Comparison of ENCODE assay signal across 16 mouse cellular contexts in genomic region chr19:4299126-4299525, GRCm38 (mm10). TPM values are rescaled to one million over a fixed set of nuclear protein-coding genes. Genes with fewer than 3 reads are reported as not detected.
A peak's percentile ranks its signal among the peaks of the same experiment; 100 is the strongest.
DNase-seq lines count a peak whose midpoint lies in the region; ATAC-seq and TF ChIP-seq lines count a peak whose summit lies in the region.
"Had no signal": no experiment of that assay in that cellular context is flagged by ENCODE, and none has a peak within 500 bp of the region (broad histone marks: within the 10 kb centered on the region; RNA-seq: fewer than 3 reads in every experiment).

No protein-coding gene starts in this region.

- no peak for DNase-seq in embryonic facial prominence, embryonic 10.5 days (ENCODE audit: low spot score)
- no peak for DNase-seq in left cerebral cortex, adult 2 months (ENCODE audit: extremely low spot score in 1 of 2, low spot score in 2 of 2)
- no peak for DNase-seq in left cerebral cortex, postnatal 14 days (ENCODE audit: low spot score in 2 of 2)
- no peak for DNase-seq in layer of hippocampus, postnatal 14 days (ENCODE audit: low spot score in 2 of 2)
- DNase-seq in layer of hippocampus, adult 11-12 months (ENCODE audit: low spot score): no peak
- DNase-seq: adrenal gland, adult 2 months; heart, postnatal 4 days; kidney, postnatal 4 days; lung, embryonic 14.5 days; right cerebral cortex, adult 18-20 months had no signal

- H3K27ac ChIP-seq in embryonic facial prominence, embryonic 15.5 days (replicated peaks): peak overlapping the region; percentile 59; the same call in 1 of the 2 replicates
- H3K27ac ChIP-seq in embryonic facial prominence, embryonic 10.5 days (replicated peaks): no peak overlapping the region
- H3K27ac ChIP-seq in left cerebral cortex, adult 2 months: 0 out of 2 replicates have a peak overlapping the region, but pooled peaks have one; percentile 3
- peak overlapping the region; percentile 65; the same call in 1 of the 2 replicates for H3K27ac ChIP-seq in brown adipose tissue, adult 24 weeks (replicated peaks; ENCODE audit: low read depth, low read length)
- peak overlapping the region; percentile 61 for H3K27ac ChIP-seq in small intestine, adult 2 months (ENCODE audit: insufficient read depth, low read depth, low read length)
- H3K27ac ChIP-seq: embryonic facial prominence, embryonic 13.5 days; forebrain, embryonic 12.5 days had no signal

- no peak overlapping the region for H3K4me3 ChIP-seq in embryonic facial prominence, embryonic 15.5 days (replicated peaks)
- H3K4me3 ChIP-seq in embryonic facial prominence, embryonic 10.5 days: no peak overlapping the region
- H3K4me3 ChIP-seq in left cerebral cortex, adult 2 months: no peak overlapping the region
- no peak overlapping the region for H3K4me3 ChIP-seq in brown adipose tissue, adult 24 weeks (ENCODE audit: insufficient read depth, low read depth, low read length)
- no peak overlapping the region for H3K4me3 ChIP-seq in small intestine, adult 2 months (ENCODE audit: low read depth, low read length)
- H3K4me3 ChIP-seq: embryonic facial prominence, embryonic 13.5 days; forebrain, embryonic 12.5 days; intestine, embryonic 15.5 days had no signal

- TF ChIP-seq POLR2A in small intestine, adult 2 months (IDR thresholded peaks at IDR 0.05; ENCODE audit: low read depth, low read length): no peak

- no peak for TF ChIP-seq CTCF in left cerebral cortex, adult 2 months (IDR thresholded peaks at IDR 0.05)
- no peak for TF ChIP-seq CTCF in small intestine, adult 2 months (IDR thresholded peaks at IDR 0.05; ENCODE audit: extremely low read depth, insufficient read length, insufficient replicate concordance, low read depth, low read length)

- H3K4me1 ChIP-seq in embryonic facial prominence, embryonic 15.5 days: peaks cover 81% of the 10 kb centered on the region
- H3K4me1 ChIP-seq in embryonic facial prominence, embryonic 10.5 days: peaks cover 61% of the 10 kb centered on the region
- H3K4me1 ChIP-seq in brown adipose tissue, adult 24 weeks (ENCODE audit: control insufficient read depth, insufficient read depth, insufficient read length, low read length): peaks cover 82% of the 10 kb centered on the region
- peaks cover 51% of the 10 kb centered on the region for H3K4me1 ChIP-seq in small intestine, adult 2 months (ENCODE audit: control insufficient read depth, insufficient read depth, insufficient read length, low read length)

- 0 out of 2 replicates have a peak, but pooled peaks cover 3% of the 10 kb centered on the region for H3K36me3 ChIP-seq in embryonic facial prominence, embryonic 15.5 days
- peaks cover 38% of the 10 kb centered on the region for H3K36me3 ChIP-seq in embryonic facial prominence, embryonic 10.5 days (replicated peaks)
- no peaks in the 10 kb centered on the region; the same call in 1 of the 2 replicates for H3K36me3 ChIP-seq in small intestine, adult 2 months (ENCODE audit: control insufficient read depth, insufficient read depth, low read length)

- WGBS in embryonic facial prominence, embryonic 15.5 days: 86% methylated on average over 7 of the region's 7 CpGs
- 90% methylated on average over 7 of the region's 7 CpGs for WGBS in embryonic facial prominence, embryonic 10.5 days
- 80% methylated on average over 7 of the region's 7 CpGs for WGBS in small intestine, adult 2 months

- no peaks in the 10 kb centered on the region for H3K9me3 ChIP-seq in embryonic facial prominence, embryonic 15.5 days (replicated peaks)
- no peaks in the 10 kb centered on the region for H3K9me3 ChIP-seq in embryonic facial prominence, embryonic 10.5 days
- H3K9me3 ChIP-seq: embryonic facial prominence, embryonic 13.5 days; forebrain, embryonic 12.5 days; intestine, embryonic 15.5 days had no signal

- no peak for ATAC-seq in embryonic facial prominence, embryonic 15.5 days (ENCODE audit: insufficient number of reproducible peaks, low FRiP score, low TSS enrichment, low read depth)
- ATAC-seq: intestine, embryonic 15.5 days had no signal

- intact Hi-C loops in left cerebral cortex, adult 2 months (cut with DNase I): no loop called here
- intact Hi-C loops in left cerebral cortex, postnatal 14 days (cut with DNase I): no loop called here

- no peak overlapping the region for H3K4me2 ChIP-seq in embryonic facial prominence, embryonic 15.5 days (replicated peaks)
- H3K4me2 ChIP-seq: embryonic facial prominence, embryonic 13.5 days; forebrain, embryonic 12.5 days; intestine, embryonic 15.5 days; lung, embryonic 14.5 days had no signal

- H3K9ac ChIP-seq in embryonic facial prominence, embryonic 15.5 days: no peak overlapping the region
- H3K9ac ChIP-seq: forebrain, embryonic 12.5 days; intestine, embryonic 15.5 days; lung, embryonic 14.5 days had no signal

- H3K27me3 ChIP-seq in embryonic facial prominence, embryonic 15.5 days: no peaks in the 10 kb centered on the region
- H3K27me3 ChIP-seq in embryonic facial prominence, embryonic 10.5 days (replicated peaks; ENCODE audit: low read depth, poor library complexity, severe bottlenecking): no peaks in the 10 kb centered on the region
- no peaks in the 10 kb centered on the region for H3K27me3 ChIP-seq in small intestine, adult 2 months (ENCODE audit: control insufficient read depth, insufficient read depth, low read length)
- H3K27me3 ChIP-seq: embryonic facial prominence, embryonic 13.5 days; forebrain, embryonic 12.5 days; intestine, embryonic 15.5 days had no signal

RNA-seq across cellular contexts. Expression of gene Grk2, which starts 6.9 kb away (rescaled TPM):
- 20.1 and 24.4 TPM in 2 replicates for polyA plus RNA-seq in embryonic facial prominence, embryonic 15.5 days (2015; fragmentation: Nextera tagmentation; extraction: Ambion mirVana)
- polyA plus RNA-seq in embryonic facial prominence, embryonic 10.5 days (2016; fragmentation: Nextera tagmentation; extraction: Ambion mirVana): 12.5 and 14.8 TPM in 2 replicates
- 100 to 1,000 TPM; 236 to 248 TPM for total RNA-seq in left cerebral cortex, adult 2 months (2021)
- 100 to 1,000 TPM; 165 to 173 TPM for total RNA-seq in left cerebral cortex, postnatal 14 days (2021)
- polyA plus RNA-seq in brown adipose tissue, adult 24 weeks (2012; ENCODE audit: insufficient read depth, insufficient read length, missing spikeins): 30.7 and 35.9 TPM in 2 replicates
- polyA plus RNA-seq in small intestine, adult 2 months (2012; rRNA removed): 64.0 and 128 TPM in 2 replicates
- 100 to 1,000 TPM; 146 to 150 TPM for total RNA-seq in layer of hippocampus, postnatal 14 days (2021)

RNA-seq across cellular contexts. Expression of gene Ankrd13d, which starts 16.2 kb away (rescaled TPM):
- 13.0 and 13.7 TPM in 2 replicates for polyA plus RNA-seq in embryonic facial prominence, embryonic 15.5 days (2015; fragmentation: Nextera tagmentation; extraction: Ambion mirVana)
- 6.3 and 7.6 TPM in 2 replicates for polyA plus RNA-seq in embryonic facial prominence, embryonic 10.5 days (2016; fragmentation: Nextera tagmentation; extraction: Ambion mirVana)
- total RNA-seq in left cerebral cortex, adult 2 months (2021): 10 to 100 TPM; 68.7 to 75.0 TPM
- 10 to 100 TPM; 84.5 to 84.9 TPM for total RNA-seq in left cerebral cortex, postnatal 14 days (2021)
- 0.87 TPM in 1 of 2 replicates, not detected in the other for polyA plus RNA-seq in brown adipose tissue, adult 24 weeks (2012; ENCODE audit: insufficient read depth, insufficient read length, missing spikeins)
- 1.1 and 1.8 TPM in 2 replicates for polyA plus RNA-seq in small intestine, adult 2 months (2012; rRNA removed)
- total RNA-seq in layer of hippocampus, postnatal 14 days (2021): 10 to 100 TPM; 70.3 to 81.8 TPM

RNA-seq across cellular contexts. Expression of gene Ssh3, which starts 30.1 kb away (rescaled TPM):
- polyA plus RNA-seq in embryonic facial prominence, embryonic 15.5 days (2015; fragmentation: Nextera tagmentation; extraction: Ambion mirVana): 27.5 and 34.4 TPM in 2 replicates
- polyA plus RNA-seq in embryonic facial prominence, embryonic 10.5 days (2016; fragmentation: Nextera tagmentation; extraction: Ambion mirVana): 4.2 and 4.5 TPM in 2 replicates
- 10 to 100 TPM; 60.9 to 72.6 TPM for total RNA-seq in left cerebral cortex, adult 2 months (2021)
- total RNA-seq in left cerebral cortex, postnatal 14 days (2021): 10 to 100 TPM; 44.5 to 52.4 TPM
- 3.3 and 4.8 TPM in 2 replicates for polyA plus RNA-seq in brown adipose tissue, adult 24 weeks (2012; ENCODE audit: insufficient read depth, insufficient read length, missing spikeins)
- polyA plus RNA-seq in small intestine, adult 2 months (2012; rRNA removed): 72.2 and 105 TPM in 2 replicates
- total RNA-seq in layer of hippocampus, postnatal 14 days (2021): 10 to 100 TPM; 51.6 to 55.7 TPM
